Mouse (Mus musculus): ENCODE measurements at regions not wholly inside any gene's neighbourhood (a gene's known extent, or its start where the extent isn't known, plus 50 kb on each side); places are given as distances from the start of the nearest gene placed in this dataset.
A peak's percentile ranks its signal among the peaks of the same experiment; 100 is the strongest.
"Not testable (repeated sequence)": the region's sequence is repeated elsewhere in the genome, so short reads cannot be mapped to it uniquely, and the experiment has no call there.

- DNase-seq: no peak
Measured at GRCm38 (mm10) chr2:135525779-135526178, 133.0 kb upstream of the Plcb4 start.

GRCm38 (mm10) chr2:135529619-135530018, 129.2 kb upstream of the Plcb4 start:
- DNase-seq: no peak

- DNase-seq: no peak
Measured at GRCm38 (mm10) chr2:135536303-135536871, 122.4 kb upstream of the Plcb4 start.

- peak; percentile 50 for DNase-seq
Measured at GRCm38 (mm10) chr2:135538022-135538421, 120.8 kb upstream of the Plcb4 start.

- no peak for DNase-seq
Measured at GRCm38 (mm10) chr2:135541058-135541457, 117.8 kb upstream of the Plcb4 start.

GRCm38 (mm10) chr2:135541930-135542329, 116.9 kb upstream of the Plcb4 start:
- DNase-seq: no peak

DNA sequence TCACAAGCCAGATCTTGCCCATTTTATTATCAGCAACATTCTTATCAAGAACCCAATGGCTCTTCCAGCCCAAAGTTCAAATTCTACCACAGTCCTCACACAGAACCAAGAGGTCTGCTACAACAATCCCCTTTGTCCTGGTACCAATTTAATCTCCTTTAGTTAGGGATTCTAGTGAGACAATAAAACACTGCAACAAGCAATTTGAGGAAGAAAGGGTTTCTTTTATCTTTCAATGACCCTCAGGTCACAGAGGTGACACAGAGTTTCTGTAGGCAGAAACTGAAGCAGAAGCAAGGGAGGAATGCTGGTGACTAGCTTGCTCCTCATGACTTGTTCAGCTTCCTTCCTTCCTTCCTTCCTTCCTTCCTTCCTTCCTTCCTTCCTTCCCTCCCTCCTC, 113.9 kb upstream of the Plcb4 start:
- no peak for DNase-seq

DNA sequence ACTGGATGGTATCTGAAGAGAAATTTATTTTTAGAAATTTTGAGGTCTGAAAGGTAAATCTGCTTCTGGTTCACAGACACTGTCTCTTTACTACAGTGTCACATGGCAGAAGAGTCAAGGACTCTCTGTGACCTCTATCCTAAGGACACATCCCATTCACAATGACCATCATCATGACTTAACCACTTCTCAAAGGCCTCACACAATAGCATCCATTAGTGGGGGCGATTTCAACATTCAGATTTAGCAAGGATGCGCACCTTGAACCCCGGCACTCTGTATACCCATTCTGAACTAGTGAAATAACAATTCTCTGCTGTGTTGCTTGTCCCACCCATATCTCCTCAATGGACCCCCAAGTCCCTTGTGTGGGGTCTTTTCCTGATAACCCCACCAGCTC, 110.8 kb upstream of the Plcb4 start:
- no peak for DNase-seq

DNA sequence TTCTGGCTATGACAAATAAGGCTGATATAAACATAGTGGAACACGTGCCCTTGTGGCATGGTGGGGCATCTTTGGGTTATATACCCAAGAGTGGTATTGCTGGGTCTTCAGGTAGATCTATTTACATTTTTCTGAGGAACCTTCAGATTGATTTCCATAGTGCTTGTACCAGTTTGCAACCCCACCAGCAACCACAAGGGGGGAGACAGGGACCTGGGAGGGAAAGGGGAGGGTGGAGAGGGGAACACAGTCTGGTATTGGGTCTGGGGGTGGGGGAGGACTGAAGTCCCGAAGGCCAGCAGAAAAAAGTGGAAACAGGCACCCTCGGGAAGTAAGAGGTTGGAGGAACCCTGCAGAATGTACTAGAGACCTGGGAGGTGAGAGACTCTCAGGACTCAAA, 105.8 kb upstream of the Plcb4 start:
- DNase-seq: no peak

GRCm38 (mm10) chr2:135558026-135558425, 100.8 kb upstream of the Plcb4 start:
- not testable (repeated sequence) for DNase-seq

DNA sequence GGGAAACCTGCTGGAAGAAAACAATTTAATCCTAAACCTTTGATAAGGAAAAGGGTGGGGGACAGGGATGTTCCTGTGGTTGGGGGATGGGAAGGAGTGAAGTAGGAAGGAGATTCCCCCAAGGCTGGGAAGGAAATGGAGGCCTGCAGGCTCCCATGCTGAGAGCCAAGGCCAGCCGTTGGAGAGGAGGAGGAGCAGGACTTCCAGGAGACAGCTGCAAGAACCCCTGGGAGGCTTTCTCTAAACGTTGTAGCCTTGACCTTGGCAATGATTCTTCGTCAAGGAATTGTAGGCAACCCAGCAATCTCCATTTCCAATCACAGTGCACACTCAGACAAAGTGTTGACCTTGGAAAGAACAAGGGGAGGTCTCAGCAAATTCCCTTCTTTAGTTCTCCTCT, 99.5 kb upstream of the Plcb4 start:
- DNase-seq: peak; percentile 68

DNA sequence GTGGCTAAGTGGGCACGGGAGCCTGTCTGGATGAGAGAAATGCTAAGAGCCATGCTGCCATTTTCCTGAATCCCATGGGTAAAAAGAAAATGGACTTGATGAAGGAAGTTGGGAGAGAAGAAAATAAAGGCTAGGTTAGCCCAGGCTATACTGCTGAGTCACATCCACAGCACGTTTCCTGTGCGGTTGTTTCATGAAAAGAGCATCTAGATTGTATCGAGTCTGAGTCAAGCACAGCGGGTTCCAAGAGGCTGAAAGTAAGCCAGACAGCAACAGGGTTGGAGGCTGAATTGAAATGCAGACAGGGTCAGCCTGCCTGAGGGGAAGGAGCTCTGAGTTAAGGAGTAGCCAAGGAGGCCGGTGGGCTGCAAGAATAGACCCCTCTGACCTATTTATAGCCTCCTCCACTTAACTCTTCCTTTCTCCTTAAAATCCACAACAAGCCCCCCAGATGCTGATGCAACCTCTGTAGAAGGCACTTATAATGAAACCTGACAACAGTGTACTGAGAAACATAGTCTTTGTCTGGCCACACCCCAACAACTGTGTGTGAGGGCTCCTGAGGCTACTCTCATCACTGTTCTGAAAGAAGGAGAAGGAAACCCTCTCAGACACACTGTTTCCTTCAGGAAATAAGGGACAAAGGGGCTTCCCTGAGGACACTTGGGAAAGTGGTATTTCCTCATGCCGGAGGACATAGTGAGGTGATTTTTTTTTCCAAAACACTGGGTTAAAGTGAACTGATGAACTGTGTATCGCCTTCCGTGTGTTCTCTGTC, 98.7 kb upstream of the Plcb4 start:
- peak; percentile 38 for DNase-seq

GRCm38 (mm10) chr2:135560856-135561255, 98.0 kb upstream of the Plcb4 start:
- DNase-seq: no peak

- DNase-seq: peak; percentile 56
Measured at GRCm38 (mm10) chr2:135561716-135562115, 97.1 kb upstream of the Plcb4 start.

DNA sequence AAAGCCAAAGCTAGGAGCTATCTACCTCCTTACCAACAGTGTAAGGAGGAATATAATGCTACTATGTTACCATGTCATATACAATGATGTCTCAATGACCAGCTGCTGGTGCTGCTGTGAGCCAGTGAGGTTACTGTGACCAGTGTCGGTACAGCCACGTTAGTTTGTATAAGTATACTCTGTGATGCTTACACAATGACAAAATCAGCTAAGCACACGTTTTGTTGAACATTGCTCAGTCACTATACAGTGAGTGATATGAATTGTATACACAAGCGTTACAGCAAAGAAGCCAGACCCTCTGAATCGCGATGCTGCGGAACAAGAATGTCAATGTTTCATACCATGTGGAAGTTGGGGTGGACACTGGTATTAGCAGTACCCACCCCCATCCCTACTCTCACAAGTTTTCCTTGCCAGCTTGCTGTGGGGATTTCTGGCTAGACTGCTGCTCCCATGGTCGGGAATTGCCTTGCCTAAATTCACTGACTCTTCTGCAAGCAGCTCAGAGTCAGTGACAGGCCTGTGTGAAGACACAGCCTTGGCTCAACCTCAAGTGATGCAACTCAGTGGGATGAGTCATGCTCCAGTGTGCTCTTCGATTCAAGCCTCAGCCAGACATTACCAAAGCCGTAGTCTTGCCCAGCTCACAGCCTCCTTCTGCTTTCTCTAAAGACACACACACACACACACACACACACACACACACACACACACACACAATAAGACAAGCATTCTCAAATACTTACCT, 96.5 kb upstream of the Plcb4 start:
- peak; percentile 83 for DNase-seq

- no peak for DNase-seq
Measured at GRCm38 (mm10) chr2:135564231-135564630, 94.6 kb upstream of the Plcb4 start.

DNA sequence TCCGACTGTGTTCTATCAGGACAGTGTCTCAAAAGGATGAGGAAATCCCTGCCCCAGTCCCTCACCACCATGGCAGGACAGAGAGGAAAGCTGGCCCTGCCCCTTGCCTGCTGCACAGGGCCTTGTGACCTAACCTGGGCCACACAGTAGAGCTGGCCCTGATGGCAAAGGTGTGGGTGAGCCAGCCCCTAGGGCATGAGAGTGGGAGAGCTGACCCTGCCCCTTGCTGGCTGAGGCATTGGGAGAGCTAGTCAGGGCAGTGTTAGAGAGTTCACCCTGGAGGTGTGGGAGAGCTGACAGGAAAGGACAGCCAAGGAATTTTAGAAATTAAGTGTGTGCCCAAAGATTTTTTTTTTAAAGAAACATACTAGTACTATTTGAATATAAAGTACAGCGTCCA, 90.5 kb upstream of the Plcb4 start:
- no peak for DNase-seq

DNA sequence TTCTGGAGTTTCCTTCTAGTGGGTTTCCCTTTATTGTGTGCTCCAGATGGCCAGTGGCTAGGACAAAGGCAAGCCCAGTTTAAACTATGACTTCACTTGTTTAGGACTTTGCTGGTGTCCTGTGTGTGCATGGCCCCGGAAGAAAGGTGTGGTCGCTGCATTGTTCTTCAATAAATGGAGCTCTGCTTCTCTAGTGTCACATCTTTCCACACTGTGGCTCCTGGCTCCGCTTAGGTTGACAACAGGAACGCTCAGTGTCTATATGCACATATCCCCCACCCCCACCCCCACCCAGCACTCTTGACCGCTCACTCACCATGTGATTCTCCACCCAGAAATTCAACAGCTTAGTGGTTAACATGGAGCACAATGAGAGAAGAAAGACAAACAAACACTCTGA, 87.2 kb upstream of the Plcb4 start:
- no peak for DNase-seq

- no peak for DNase-seq
Measured at GRCm38 (mm10) chr2:135577228-135577627, 81.6 kb upstream of the Plcb4 start.

DNA sequence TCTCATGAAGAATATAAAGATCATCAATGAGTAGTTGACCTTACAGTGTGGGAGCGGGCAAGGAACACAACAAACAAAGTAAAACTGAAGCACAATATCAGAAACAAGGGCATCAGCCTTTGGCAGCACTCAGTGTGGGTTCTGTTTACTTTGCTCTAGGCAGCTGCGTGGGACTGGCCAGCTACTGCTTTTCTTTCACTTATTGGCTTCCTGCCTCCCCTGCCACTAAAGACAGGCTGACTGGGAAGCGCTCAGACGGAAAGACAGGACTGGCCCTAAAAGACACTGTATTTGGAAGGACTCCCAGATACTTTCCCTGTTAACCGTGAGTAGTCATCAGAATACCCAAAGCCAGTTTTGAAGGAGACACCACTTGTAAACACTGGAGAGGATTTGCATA, 80.7 kb upstream of the Plcb4 start:
- DNase-seq: peak; percentile 39

- DNase-seq: no peak
Measured at GRCm38 (mm10) chr2:135579514-135579913, 79.3 kb upstream of the Plcb4 start.

DNA sequence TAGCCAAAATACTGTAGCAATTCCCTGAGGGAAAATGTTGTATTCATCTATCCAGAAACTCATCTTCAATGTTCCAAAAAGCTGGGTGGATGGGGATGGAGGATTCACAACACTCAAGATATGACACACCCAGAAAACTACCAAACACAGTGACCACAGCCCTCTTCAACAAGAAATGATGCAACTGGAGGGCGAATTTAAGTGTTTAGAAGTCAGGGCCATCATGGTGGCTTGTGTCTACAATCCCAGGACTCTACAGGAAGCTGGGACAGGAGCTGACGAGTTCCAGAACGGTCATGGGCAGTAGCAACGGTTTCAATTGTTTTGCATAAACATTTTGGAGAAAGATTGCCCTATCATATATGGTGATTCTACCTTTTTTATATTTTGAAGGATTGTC, 78.8 kb upstream of the Plcb4 start:
- DNase-seq: no peak

DNA sequence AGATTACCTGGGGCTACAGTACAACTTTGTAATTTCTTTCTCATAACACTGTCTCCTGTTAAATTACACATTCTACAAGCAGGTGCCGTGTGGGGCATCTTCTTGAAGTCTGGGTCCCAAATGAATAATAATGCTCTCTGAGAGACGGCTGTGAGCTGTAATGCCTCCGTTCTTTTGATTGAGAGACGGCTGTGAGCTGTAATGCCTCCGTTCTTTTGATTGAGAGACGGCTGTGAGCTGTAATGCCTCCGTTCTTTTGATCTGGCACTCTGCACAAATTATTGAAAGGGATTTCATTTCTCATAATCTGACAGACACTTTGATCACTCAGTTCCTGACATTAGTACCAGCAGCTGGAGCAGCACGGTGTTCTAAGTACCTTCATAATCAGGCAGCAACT, 76.5 kb upstream of the Plcb4 start:
- DNase-seq: no peak

All from gastrocnemius, postnatal 25 days (tissue).